Mouse (Mus musculus) cortical plate, adult 2 months (tissue): ENCODE results near the gene Sobp.

Source experiments
- CTCF ChIP-seq: fragments of 200-500 bp; IDR thresholded peaks from 2 replicates; pipeline ENCODE4 v1.5.1; 2011; ENCODE audit warnings: mild to moderate bottlenecking, control low read depth, low read length; ENCODE audit not compliant: insufficient read depth; ENCODE audit errors: extremely low read depth
- POLR2A ChIP-seq: fragments of 200-500 bp; IDR thresholded peaks from 2 replicates; pipeline ENCODE4 v1.6.1; 2011; ENCODE audit warnings: mild to moderate bottlenecking, low read length, control low read depth; ENCODE audit not compliant: insufficient read depth; ENCODE audit errors: extremely low read depth

DNA sequence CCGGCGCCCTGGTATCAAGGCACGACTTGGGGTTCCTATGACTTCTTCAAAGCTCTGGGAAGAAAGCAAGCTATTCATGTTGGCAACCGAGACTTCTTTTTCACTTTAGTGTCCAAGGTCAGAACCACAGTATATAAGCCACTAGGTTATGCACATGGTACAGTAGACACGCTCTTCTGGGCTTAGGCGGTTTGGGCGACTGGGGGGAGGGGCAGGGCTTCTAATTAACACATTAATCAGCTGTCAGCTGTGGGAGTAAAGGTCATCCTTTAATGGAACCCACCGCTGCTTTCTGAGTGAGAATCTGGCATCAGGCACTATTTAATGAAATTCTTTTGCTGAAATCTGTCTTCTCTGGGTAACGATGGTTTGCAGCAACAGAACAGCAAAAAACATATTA lies 147.3 kb downstream of the Sobp start:
- TF ChIP-seq CTCF (no peak), POLR2A (no peak)
